8 mouse cellular contexts compared by ENCODE assay signal in the genomic region with DNA sequence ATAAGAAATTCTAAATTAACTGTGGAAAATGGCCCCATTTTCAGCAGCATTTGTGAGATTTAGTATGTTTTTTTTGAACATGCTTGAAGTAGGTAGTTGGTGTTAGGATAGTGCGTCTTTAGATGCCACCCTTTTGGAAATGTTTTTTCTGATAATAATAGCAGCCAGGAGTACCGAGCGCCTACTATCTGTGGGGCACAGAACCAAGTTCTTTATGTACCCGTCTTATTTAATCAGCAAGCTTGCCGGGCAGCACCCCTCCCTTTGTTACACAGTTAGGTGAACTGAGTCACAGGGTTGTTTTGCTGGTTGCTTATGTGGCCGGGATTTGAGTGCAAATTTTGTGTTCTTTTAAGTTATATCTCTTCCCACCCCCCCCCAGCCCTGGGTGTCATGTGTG. TPM values are rescaled to one million over a fixed set of nuclear protein-coding genes. Genes with fewer than 3 reads are reported as not detected.
A peak's percentile ranks its signal among the peaks of the same experiment; 100 is the strongest.
DNase-seq lines count a peak whose midpoint lies in the region; ATAC-seq and TF ChIP-seq lines count a peak whose summit lies in the region.

No protein-coding gene starts in this region.

- no peak for TF ChIP-seq POLR2A in bone marrow macrophage, adult 2 months (IDR thresholded peaks at IDR 0.05; ENCODE audit: borderline replicate concordance, low read depth, low read length)

- no peak for ATAC-seq in heart, embryonic 15.5 days (replicated peaks; ENCODE audit: insufficient number of reproducible peaks, insufficient read depth, low FRiP score, low read depth)
- ATAC-seq in hindbrain, embryonic 15.5 days (ENCODE audit: low FRiP score, low read depth), result no peak
- no peak for ATAC-seq in midbrain, embryonic 13.5 days

- peaks cover 31% of the 10 kb centered on the region for H3K4me1 ChIP-seq in heart, embryonic 15.5 days (replicated peaks)
- H3K4me1 ChIP-seq in bone marrow macrophage, adult 2 months (ENCODE audit: control insufficient read depth, insufficient read depth, low read length), result peaks cover 37% of the 10 kb centered on the region
- H3K4me1 ChIP-seq in hindbrain, embryonic 15.5 days (replicated peaks), result peaks cover 36% of the 10 kb centered on the region
- peaks cover 28% of the 10 kb centered on the region for H3K4me1 ChIP-seq in midbrain, embryonic 13.5 days (replicated peaks)

- H3K9ac ChIP-seq in heart, embryonic 15.5 days, result peak overlapping the region; percentile 97; the same call in 1 of the 2 replicates
- peak overlapping the region; percentile 100 for H3K9ac ChIP-seq in hindbrain, embryonic 15.5 days
- H3K9ac ChIP-seq in midbrain, embryonic 13.5 days (replicated peaks), result peak overlapping the region; percentile 96

- peaks cover 47% of the 10 kb centered on the region for H3K36me3 ChIP-seq in heart, embryonic 15.5 days
- H3K36me3 ChIP-seq in hindbrain, embryonic 15.5 days, result peaks cover 30% of the 10 kb centered on the region
- peaks cover 54% of the 10 kb centered on the region for H3K36me3 ChIP-seq in midbrain, embryonic 13.5 days

- H3K27me3 ChIP-seq in heart, embryonic 15.5 days, result no peaks in the 10 kb centered on the region
- no peaks in the 10 kb centered on the region for H3K27me3 ChIP-seq in hindbrain, embryonic 15.5 days
- no peaks in the 10 kb centered on the region for H3K27me3 ChIP-seq in midbrain, embryonic 13.5 days

- no peaks in the 10 kb centered on the region for H3K9me3 ChIP-seq in heart, embryonic 15.5 days (replicated peaks)
- H3K9me3 ChIP-seq in hindbrain, embryonic 15.5 days, result no peaks in the 10 kb centered on the region
- no peaks in the 10 kb centered on the region for H3K9me3 ChIP-seq in midbrain, embryonic 13.5 days

- TF ChIP-seq CTCF in bone marrow macrophage, adult 2 months (IDR thresholded peaks at IDR 0.05; ENCODE audit: low read depth, low read length), result no peak

- peak overlapping the region; percentile 88 for H3K4me2 ChIP-seq in heart, embryonic 15.5 days
- peak overlapping the region; percentile 86 for H3K4me2 ChIP-seq in hindbrain, embryonic 15.5 days
- peak overlapping the region; percentile 95 for H3K4me2 ChIP-seq in midbrain, embryonic 13.5 days (replicated peaks)

- intact Hi-C loops in heart, postnatal 14 days (cut with DNase I), result loop anchor here (2.0 to 10.0 kb wide), 4 partner anchors 18 to 1074 kb away; a partner anchor contains a TSS

- 58% methylated on average over 6 of the region's 6 CpGs for WGBS in heart, embryonic 15.5 days
- WGBS in hindbrain, embryonic 15.5 days, result 78% methylated on average over 6 of the region's 6 CpGs
- 75% methylated on average over 6 of the region's 6 CpGs for WGBS in midbrain, embryonic 13.5 days

- DNase-seq in heart, postnatal 14 days, result no peak
- DNase-seq in B cell, adult 2 months, result no peak
- no peak for DNase-seq in lung, postnatal 10 days
- DNase-seq in cerebellum, postnatal 10 days, result no peak

- H3K4me3 ChIP-seq in heart, embryonic 15.5 days, result peak overlapping the region; percentile 96
- H3K4me3 ChIP-seq in bone marrow macrophage, adult 2 months (ENCODE audit: insufficient read depth, low read length), result peak overlapping the region; percentile 67
- H3K4me3 ChIP-seq in hindbrain, embryonic 15.5 days, result peak overlapping the region; percentile 100
- H3K4me3 ChIP-seq in midbrain, embryonic 13.5 days (replicated peaks), result peak overlapping the region; percentile 98

- no peak overlapping the region for H3K27ac ChIP-seq in heart, embryonic 15.5 days
- H3K27ac ChIP-seq in bone marrow macrophage, adult 2 months (ENCODE audit: insufficient read depth, low read depth, low read length), result peak overlapping the region; percentile 20; the same call in 1 of the 2 replicates
- no peak overlapping the region for H3K27ac ChIP-seq in hindbrain, embryonic 15.5 days (replicated peaks)
- H3K27ac ChIP-seq in midbrain, embryonic 13.5 days, result no peak overlapping the region

RNA-seq across cellular contexts. Expression of a gene that starts 1.2 kb away (rescaled TPM):
- polyA plus RNA-seq in heart, embryonic 15.5 days (2015; fragmentation: Nextera tagmentation; extraction: Ambion mirVana), result 43.1 and 57.0 TPM in 2 replicates
- 100 to 1,000 TPM; 181 TPM for total RNA-seq in heart, postnatal 14 days (2021)
- polyA plus RNA-seq in bone marrow macrophage, adult 2 months (2012; ENCODE audit: insufficient read depth, insufficient read length, missing spikeins), result 198 and 202 TPM in 2 replicates
- polyA plus RNA-seq in hindbrain, embryonic 15.5 days (2015; fragmentation: Nextera tagmentation; extraction: Ambion mirVana), result 105 and 118 TPM in 2 replicates
- 73.5 and 80.1 TPM in 2 replicates for polyA plus RNA-seq in midbrain, embryonic 13.5 days (2015; fragmentation: Nextera tagmentation; extraction: Ambion mirVana)

RNA-seq across cellular contexts. Expression of a gene that starts 19.3 kb away (rescaled TPM):
- polyA plus RNA-seq in heart, embryonic 15.5 days (2015; fragmentation: Nextera tagmentation; extraction: Ambion mirVana), result 63.0 and 78.8 TPM in 2 replicates
- 10 to 100 TPM; 85.6 to 94.1 TPM for total RNA-seq in heart, postnatal 14 days (2021)
- polyA plus RNA-seq in bone marrow macrophage, adult 2 months (2012; ENCODE audit: insufficient read depth, insufficient read length, missing spikeins), result 151 and 160 TPM in 2 replicates
- polyA plus RNA-seq in hindbrain, embryonic 15.5 days (2015; fragmentation: Nextera tagmentation; extraction: Ambion mirVana), result 99.8 and 101 TPM in 2 replicates
- polyA plus RNA-seq in midbrain, embryonic 13.5 days (2015; fragmentation: Nextera tagmentation; extraction: Ambion mirVana), result 121 and 128 TPM in 2 replicates

RNA-seq across cellular contexts. Expression of a gene that starts 29.9 kb away (rescaled TPM):
- 14.7 and 17.2 TPM in 2 replicates for polyA plus RNA-seq in heart, embryonic 15.5 days (2015; fragmentation: Nextera tagmentation; extraction: Ambion mirVana)
- 1 to 10 TPM; 5.5 to 7.9 TPM for total RNA-seq in heart, postnatal 14 days (2021)
- 6.1 and 7.7 TPM in 2 replicates for polyA plus RNA-seq in bone marrow macrophage, adult 2 months (2012; ENCODE audit: insufficient read depth, insufficient read length, missing spikeins)
- polyA plus RNA-seq in hindbrain, embryonic 15.5 days (2015; fragmentation: Nextera tagmentation; extraction: Ambion mirVana), result 90.6 and 113 TPM in 2 replicates
- 70.1 and 72.8 TPM in 2 replicates for polyA plus RNA-seq in midbrain, embryonic 13.5 days (2015; fragmentation: Nextera tagmentation; extraction: Ambion mirVana)

RNA-seq across cellular contexts. Expression of a gene that starts 35.5 kb away (rescaled TPM):
- not detected in 2 replicates for polyA plus RNA-seq in heart, embryonic 15.5 days (2015; fragmentation: Nextera tagmentation; extraction: Ambion mirVana)
- not detected for total RNA-seq in heart, postnatal 14 days (2021)
- polyA plus RNA-seq in bone marrow macrophage, adult 2 months (2012; ENCODE audit: insufficient read depth, insufficient read length, missing spikeins), result not detected in 2 replicates
- polyA plus RNA-seq in hindbrain, embryonic 15.5 days (2015; fragmentation: Nextera tagmentation; extraction: Ambion mirVana), result not detected in 2 replicates
- polyA plus RNA-seq in midbrain, embryonic 13.5 days (2015; fragmentation: Nextera tagmentation; extraction: Ambion mirVana), result not detected in 2 replicates

RNA-seq across cellular contexts. Expression of a gene that starts 43.0 kb away (rescaled TPM):
- 5.4 and 6.5 TPM in 2 replicates for polyA plus RNA-seq in heart, embryonic 15.5 days (2015; fragmentation: Nextera tagmentation; extraction: Ambion mirVana)
- 1 to 10 TPM; 5.0 to 6.6 TPM for total RNA-seq in heart, postnatal 14 days (2021)
- polyA plus RNA-seq in bone marrow macrophage, adult 2 months (2012; ENCODE audit: insufficient read depth, insufficient read length, missing spikeins), result 2.6 and 3.8 TPM in 2 replicates
- polyA plus RNA-seq in hindbrain, embryonic 15.5 days (2015; fragmentation: Nextera tagmentation; extraction: Ambion mirVana), result 7.8 and 9.3 TPM in 2 replicates
- polyA plus RNA-seq in midbrain, embryonic 13.5 days (2015; fragmentation: Nextera tagmentation; extraction: Ambion mirVana), result 10.5 and 11.2 TPM in 2 replicates
